Mouse (Mus musculus) olfactory bulb, adult 2 months (tissue): Measurements from ENCODE around the gene Mllt3. TPM values are rescaled to one million over a fixed set of nuclear protein-coding genes. Genes with fewer than 3 reads are reported as not detected.

Experiments used
- H3K27ac ChIP-seq: fragments of 200-500 bp; 2 replicates; pipeline ENCODE4 v1.5.1; 2012; ENCODE audit warnings: low read depth, low read length; ENCODE audit not compliant: insufficient read depth
- H3K4me1 ChIP-seq: fragments of 200-500 bp; 2 replicates; pipeline ENCODE4 v1.6.1; 2012; ENCODE audit warnings: low read length; ENCODE audit not compliant: control insufficient read depth, insufficient read depth
- H3K4me3 ChIP-seq: fragments of 200-500 bp; 2 replicates; pipeline ENCODE4 v1.5.1; 2012; ENCODE audit warnings: mild to moderate bottlenecking, low read depth, low read length, moderate library complexity; ENCODE audit not compliant: insufficient read depth
- CTCF ChIP-seq: fragments of 200-500 bp; IDR thresholded peaks from 2 replicates; pipeline ENCODE4 v1.5.1; 2012; ENCODE audit warnings: low read depth, mild to moderate bottlenecking, low read length, moderate library complexity; ENCODE audit not compliant: insufficient read depth
- POLR2A ChIP-seq: fragments of 200-500 bp; IDR thresholded peaks from 2 replicates; pipeline ENCODE4 v1.6.1; 2012; ENCODE audit warnings: mild to moderate bottlenecking, low read depth, low read length, moderate library complexity; ENCODE audit not compliant: insufficient read depth
- WGBS: fragments of 180-500 bp; shearing (Covaris S2); methylation state at CpG from one replicate; pipeline ENCODE4 v1.1.7; 2018; 5-methylcytosine and 5-hydroxymethylcytosine counted together
- polyA plus RNA-seq: library from polyadenylated mRNA; stranded (reverse); fragments of >200 nt; gene quantifications from 2 replicates; pipeline ENCODE4 v1.2.4, GENCODE M21; 2012; ENCODE audit warnings: low replicate concordance; ENCODE audit not compliant: missing spikeins, insufficient read depth, insufficient read length

Mllt3 gene
- polyA plus RNA-seq, 1 experiment: not detected

GRCm38 (mm10) chr4:87765729-87766128 is 267.4 kb downstream of the Mllt3 start:
- TF ChIP-seq POLR2A (no peak), CTCF (no peak)
- peaks cover 2% of the 10 kb centered on the region; the same call in 1 of the 2 replicates for H3K4me1 ChIP-seq
- no peak overlapping the region for H3K27ac ChIP-seq
- WGBS: 46% methylated on average over 3 of the region's 3 CpGs
- no peak overlapping the region for H3K4me3 ChIP-seq

DNA sequence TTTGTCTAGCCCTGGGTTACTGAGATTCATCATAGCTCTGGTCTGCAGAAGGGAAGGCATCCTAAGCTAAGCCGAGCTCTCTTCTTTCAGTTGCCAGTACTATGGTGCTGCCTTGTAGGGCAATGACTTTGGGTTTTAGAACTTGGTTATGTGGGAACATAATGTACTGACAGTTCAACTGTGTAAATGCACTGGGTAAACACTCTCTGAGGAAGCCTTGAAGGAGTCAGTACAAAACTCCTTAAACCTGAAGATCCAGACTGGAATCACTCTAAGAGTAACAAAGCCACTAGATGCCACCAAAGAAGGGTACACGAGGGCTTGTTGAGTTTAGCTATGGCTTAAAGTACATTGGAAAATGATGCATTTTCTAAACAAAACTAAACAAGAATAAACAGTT is 272.1 kb downstream of the Mllt3 start:
- 82% methylated on average over 2 of the region's 2 CpGs for WGBS
- Histone ChIP-seq H3K4me3 (no peak overlapping the region), H3K27ac (no peak overlapping the region), H3K4me1 (no peaks in the 10 kb centered on the region)
- TF ChIP-seq POLR2A: no peak
- TF ChIP-seq CTCF: no peak

DNA sequence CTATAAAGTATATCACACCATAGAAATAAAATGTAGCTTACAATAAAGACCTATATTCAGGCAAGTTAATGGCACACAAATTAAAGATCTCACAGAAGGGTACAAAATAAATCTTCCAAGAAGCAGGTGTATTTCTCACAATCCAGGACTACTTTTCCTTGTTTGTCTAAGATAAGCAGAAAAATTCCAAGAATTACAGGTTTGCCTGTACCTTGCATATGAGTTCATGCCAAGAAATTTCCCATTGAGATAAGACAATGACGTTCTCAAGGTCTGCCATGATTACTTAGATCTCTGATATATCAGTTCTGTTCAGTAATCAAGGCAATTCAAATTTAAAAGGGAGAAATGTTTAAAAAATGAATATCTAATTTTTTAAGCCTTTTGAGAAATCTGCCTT is 272.9 kb downstream of the Mllt3 start:
- Histone ChIP-seq H3K4me1 (no peaks in the 10 kb centered on the region), H3K4me3 (no peak overlapping the region), H3K27ac (no peak overlapping the region)
- no peak for TF ChIP-seq POLR2A
- no peak for TF ChIP-seq CTCF
- WGBS: 88% methylated on average over 1 of the region's 1 CpGs

DNA sequence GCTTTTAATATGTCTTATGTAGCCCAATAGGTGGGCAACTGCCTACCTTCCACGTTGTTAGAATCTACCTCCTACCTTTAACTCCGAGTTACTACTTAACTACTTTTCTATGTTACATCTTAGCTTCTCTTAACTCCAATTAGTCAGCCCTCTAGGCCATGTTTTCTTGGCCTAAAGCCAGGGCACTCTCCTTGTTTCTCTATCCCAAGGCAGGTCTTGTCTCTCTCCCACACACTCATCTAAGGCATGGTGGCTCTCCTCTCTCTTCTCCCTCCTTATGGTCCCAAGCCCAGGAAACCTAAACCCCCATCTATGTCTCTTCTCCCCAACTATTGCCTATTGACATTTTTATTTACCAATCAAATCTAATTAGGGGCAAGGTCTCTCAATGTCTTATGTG is 273.5 kb downstream of the Mllt3 start:
- Histone ChIP-seq H3K4me1 (no peaks in the 10 kb centered on the region), H3K27ac (no peak overlapping the region), H3K4me3 (no peak overlapping the region)
- TF ChIP-seq POLR2A (no peak), CTCF (no peak)
- WGBS: 75% methylated on average over 2 of the region's 2 CpGs

GRCm38 (mm10) chr4:87759110-87759509 is 274.1 kb downstream of the Mllt3 start:
- TF ChIP-seq CTCF (no peak), POLR2A (no peak)
- 93% methylated on average over 6 of the region's 6 CpGs for WGBS
- H3K27ac ChIP-seq: no peak overlapping the region
- H3K4me3 ChIP-seq: no peak overlapping the region
- no peaks in the 10 kb centered on the region for H3K4me1 ChIP-seq

- TF ChIP-seq POLR2A (no peak), CTCF (no peak)
- 90% methylated on average over 2 of the region's 2 CpGs for WGBS
- Histone ChIP-seq H3K27ac (no peak overlapping the region), H3K4me1 (no peaks in the 10 kb centered on the region), H3K4me3 (no peak overlapping the region)
Measured at GRCm38 (mm10) chr4:87751515-87751864, 281.7 kb downstream of the Mllt3 start.

GRCm38 (mm10) chr4:87750856-87751514 is 282.2 kb downstream of the Mllt3 start:
- TF ChIP-seq CTCF: no peak
- 84% methylated on average over 5 of the region's 5 CpGs for WGBS
- no peaks in the 10 kb centered on the region for H3K4me1 ChIP-seq
- no peak overlapping the region for H3K27ac ChIP-seq
- H3K4me3 ChIP-seq: no peak overlapping the region

GRCm38 (mm10) chr4:87749532-87750234 is 283.5 kb downstream of the Mllt3 start:
- no peaks in the 10 kb centered on the region for H3K4me1 ChIP-seq
- no peak for TF ChIP-seq POLR2A
- no peak for TF ChIP-seq CTCF
- no peak overlapping the region for H3K27ac ChIP-seq
- 32% methylated on average over 4 of the region's 4 CpGs for WGBS
- H3K4me3 ChIP-seq: no peak overlapping the region

DNA sequence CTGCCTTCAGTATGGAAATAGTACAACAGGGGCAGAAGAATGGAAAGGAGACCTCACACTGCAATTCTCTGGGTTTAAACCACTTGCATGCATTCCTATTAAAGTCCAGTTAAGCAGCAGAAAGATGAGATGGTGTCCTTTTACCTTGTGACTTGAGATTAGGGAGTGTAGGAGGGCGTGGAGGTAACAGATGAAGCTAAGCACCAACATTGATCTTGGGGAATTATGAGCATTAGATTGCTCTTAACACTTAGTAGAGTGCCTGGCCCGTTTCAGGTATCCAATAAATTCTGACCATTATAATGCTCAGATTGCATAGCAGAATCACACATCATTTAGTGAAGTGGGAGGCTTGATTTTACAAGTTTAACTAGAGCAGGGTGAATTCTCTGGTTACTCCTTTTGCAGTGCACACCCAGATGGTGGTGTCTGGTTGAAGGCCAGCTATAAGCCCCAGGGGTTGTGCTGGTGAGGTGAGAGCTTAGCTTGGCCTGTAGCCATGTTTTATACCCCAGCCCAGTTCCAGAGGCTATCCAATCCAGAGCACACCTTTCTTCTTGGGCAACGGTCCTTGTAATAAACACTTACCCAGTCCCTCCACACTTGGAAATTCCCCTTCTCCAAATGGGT is 288.0 kb downstream of the Mllt3 start:
- Histone ChIP-seq H3K27ac (no peak overlapping the region), H3K4me1 (no peaks in the 10 kb centered on the region), H3K4me3 (no peak overlapping the region)
- 93% methylated on average over 3 of the region's 3 CpGs for WGBS
- TF ChIP-seq CTCF (no peak), POLR2A (no peak)

GRCm38 (mm10) chr4:87739524-87740128 is 293.5 kb downstream of the Mllt3 start:
- TF ChIP-seq CTCF: no peak
- TF ChIP-seq POLR2A: no peak
- no peak overlapping the region for H3K27ac ChIP-seq

More at GRCm38 (mm10) chr4:87739524-87740128, 293.5 kb downstream of the Mllt3 start:
- no peaks in the 10 kb centered on the region for H3K4me1 ChIP-seq
- WGBS: 48% methylated on average over 7 of the region's 7 CpGs
- H3K4me3 ChIP-seq: no peak overlapping the region
